In genomic region chr17:87143186-87143585, GRCm38 (mm10) we compare ENCODE assay signal across 27 mouse cellular contexts. TPM values are rescaled to one million over a fixed set of nuclear protein-coding genes. Genes with fewer than 3 reads are reported as not detected.
DNase-seq lines count a peak whose midpoint lies in the region; ATAC-seq lines count a peak whose summit lies in the region.
"Had no signal": no experiment of that assay in that cellular context is flagged by ENCODE, and none has a peak within 500 bp of the region (broad histone marks: within the 10 kb centered on the region; RNA-seq: fewer than 3 reads in every experiment).

No protein-coding gene starts in this region.

- DNase-seq in liver (no peak), ZHBTc4 (ENCODE audit: low read depth, low spot score) (peak; percentile 23)
- DNase-seq in right cerebral cortex, postnatal 14 days: no peak
- no peak for DNase-seq in kidney, postnatal 36 days
- DNase-seq: adrenal gland, adult 2 months; cerebellum, adult 2 months; cerebellum, postnatal 14 days; forebrain, postnatal 0 days; kidney, adult 8-10 months; lung, adult 2 months; thymus, postnatal 14 days had no signal

- H3K4me2 ChIP-seq in liver, embryonic 15.5 days: no peak overlapping the region
- H3K4me2 ChIP-seq: forebrain, embryonic 12.5 days; hindbrain, embryonic 12.5 days; midbrain, embryonic 12.5 days had no signal

- no peak overlapping the region for H3K9ac ChIP-seq in liver, embryonic 15.5 days
- H3K9ac ChIP-seq: embryonic facial prominence, embryonic 15.5 days; forebrain, embryonic 12.5 days; forebrain, postnatal 0 days; hindbrain, embryonic 12.5 days; intestine, embryonic 15.5 days; midbrain, embryonic 12.5 days; neural tube, embryonic 13.5 days; stomach, embryonic 15.5 days had no signal

- no peak overlapping the region for H3K27ac ChIP-seq in liver, embryonic 15.5 days (replicated peaks)
- H3K27ac ChIP-seq: embryonic facial prominence, embryonic 10.5 days; embryonic facial prominence, embryonic 15.5 days; forebrain, embryonic 12.5 days; hindbrain, embryonic 12.5 days; hindbrain, postnatal 0 days; intestine, embryonic 15.5 days; kidney, postnatal 0 days; macrophage; midbrain, embryonic 12.5 days; neural tube, embryonic 13.5 days; stomach, embryonic 15.5 days had no signal

- H3K27me3 ChIP-seq in liver, embryonic 15.5 days: no peaks in the 10 kb centered on the region
- H3K27me3 ChIP-seq: CH12.LX; embryonic facial prominence, embryonic 15.5 days; forebrain, embryonic 12.5 days; hindbrain, embryonic 12.5 days; intestine, embryonic 15.5 days; midbrain, embryonic 12.5 days; neural tube, embryonic 13.5 days; stomach, embryonic 15.5 days had no signal

- no peak overlapping the region for H3K4me3 ChIP-seq in liver, embryonic 15.5 days (replicated peaks)
- H3K4me3 ChIP-seq: embryonic facial prominence, embryonic 10.5 days; embryonic facial prominence, embryonic 15.5 days; forebrain, embryonic 12.5 days; hindbrain, embryonic 12.5 days; intestine, embryonic 15.5 days; midbrain, embryonic 12.5 days; neural tube, embryonic 13.5 days; stomach, embryonic 15.5 days had no signal

- H3K36me3 ChIP-seq in liver, embryonic 15.5 days (replicated peaks): no peaks in the 10 kb centered on the region
- H3K36me3 ChIP-seq: embryonic facial prominence, embryonic 10.5 days; embryonic facial prominence, embryonic 15.5 days; forebrain, embryonic 12.5 days; hindbrain, embryonic 12.5 days; intestine, embryonic 15.5 days; midbrain, embryonic 12.5 days; neural tube, embryonic 13.5 days; stomach, embryonic 15.5 days had no signal

- ATAC-seq in liver, embryonic 15.5 days (ENCODE audit: insufficient read depth): peak; percentile 25; the same call in 1 of the 2 replicates
- ATAC-seq in CD4-positive, CD25-positive, alpha-beta regulatory T cell, adult 4 months: peak; percentile 29
- peak; percentile 80 for ATAC-seq in megakaryocyte progenitor cell, adult 5-6 weeks (replicated peaks; ENCODE audit: poor library complexity)
- ATAC-seq in monocyte, adult 5-6 weeks (replicated peaks; ENCODE audit: insufficient number of reproducible peaks, low FRiP score, low TSS enrichment, poor library complexity, severe bottlenecking): no peak
- ATAC-seq: forebrain, postnatal 0 days had no signal

- peaks cover 12% of the 10 kb centered on the region for H3K4me1 ChIP-seq in liver, embryonic 15.5 days (replicated peaks)
- H3K4me1 ChIP-seq: forebrain, embryonic 12.5 days; hindbrain, embryonic 12.5 days; intestine, embryonic 15.5 days; neural tube, embryonic 13.5 days; stomach, embryonic 15.5 days had no signal

- H3K9me3 ChIP-seq in liver, embryonic 15.5 days (replicated peaks): no peaks in the 10 kb centered on the region
- H3K9me3 ChIP-seq: embryonic facial prominence, embryonic 10.5 days; embryonic facial prominence, embryonic 15.5 days; hindbrain, embryonic 12.5 days; intestine, embryonic 15.5 days; midbrain, embryonic 12.5 days; neural tube, embryonic 13.5 days; stomach, embryonic 15.5 days had no signal

- 33% methylated on average over 14 of the region's 14 CpGs for WGBS in liver, embryonic 15.5 days (ENCODE audit: insufficient replicate concordance)

RNA-seq across cellular contexts. Expression of gene Socs5, which starts 35.7 kb away (rescaled TPM):
- polyA plus RNA-seq in liver, embryonic 15.5 days (2015; fragmentation: Nextera tagmentation; extraction: Ambion mirVana): 1.9 and 2.3 TPM in 2 replicates
- polyA plus RNA-seq in CD4-positive, CD25-positive, alpha-beta regulatory T cell, adult 4 months (2017; shearing (Covaris generic)): 1 to 10 TPM; 8.7 to 9.3 TPM
- 4.4 and 5.1 TPM in 2 replicates for total RNA-seq in megakaryocyte progenitor cell, adult 5-6 weeks (2015)
- 4.2 and 5.5 TPM in 2 replicates for total RNA-seq in megakaryocyte progenitor cell, adult 5-6 weeks (2017)
- 4.6 to 13.5 TPM (median 6.5 TPM) in 3 replicates for total RNA-seq in monocyte, adult 5-6 weeks (2017)
